Mouse (Mus musculus): ENCODE results near the gene Lyz1.
"Not testable (repeated sequence)": the region's sequence is repeated elsewhere in the genome, so short reads cannot be mapped to it uniquely, and the experiment has no call there.

The Lyz1 gene

GRCm38 (mm10) chr10:117288197-117289033 lies 4.3 kb downstream of the Lyz1 start:
- in situ Hi-C loops (cut with MboI; ENCODE audit: unreplicated experiment in 2 of 2), result no loop called here

- in situ Hi-C loops (cut with MboI; ENCODE audit: unreplicated experiment in 2 of 2), result no loop called here
These were observed 5.3 kb downstream of the Lyz1 start for GRCm38 (mm10) chr10:117287226-117287850.

- in situ Hi-C loops (cut with MboI; ENCODE audit: unreplicated experiment in 2 of 2), result no loop called here
These were observed 6.2 kb downstream of the Lyz1 start for GRCm38 (mm10) chr10:117286366-117286970.

GRCm38 (mm10) chr10:117285584-117285983 lies 7.1 kb downstream of the Lyz1 start:
- in situ Hi-C loops (cut with MboI; ENCODE audit: unreplicated experiment in 2 of 2), result not testable (repeated sequence)

GRCm38 (mm10) chr10:117284578-117285520 lies 7.8 kb downstream of the Lyz1 start:
- in situ Hi-C loops (cut with MboI; ENCODE audit: unreplicated experiment in 2 of 2), result no loop called here

GRCm38 (mm10) chr10:117283871-117284577 lies 8.6 kb downstream of the Lyz1 start:
- in situ Hi-C loops (cut with MboI; ENCODE audit: unreplicated experiment in 2 of 2), result no loop called here

- in situ Hi-C loops (cut with MboI; ENCODE audit: unreplicated experiment in 2 of 2), result not testable (repeated sequence)
These were observed 9.5 kb downstream of the Lyz1 start for GRCm38 (mm10) chr10:117283196-117283595.

GRCm38 (mm10) chr10:117282551-117282950 lies 10.1 kb downstream of the Lyz1 start:
- in situ Hi-C loops (cut with MboI; ENCODE audit: unreplicated experiment in 2 of 2), result no loop called here

GRCm38 (mm10) chr10:117282049-117282448 lies 10.6 kb downstream of the Lyz1 start, which contains the start of gene Lyz2:
Gene Lyz2, minus strand, starts transcription at chr10:117282321.
- in situ Hi-C loops (cut with MboI; ENCODE audit: unreplicated experiment in 2 of 2), result no loop called here

- in situ Hi-C loops (cut with MboI; ENCODE audit: unreplicated experiment in 2 of 2), result no loop called here
These were observed 11.2 kb downstream of the Lyz1 start for GRCm38 (mm10) chr10:117281381-117281920.

GRCm38 (mm10) chr10:117280000-117280399 lies 12.7 kb downstream of the Lyz1 start:
- in situ Hi-C loops (cut with MboI; ENCODE audit: unreplicated experiment in 2 of 2), result loop anchor here (10.0 kb wide), 2 partner anchors 45 to 415 kb away; no protein-coding TSS in a partner anchor

GRCm38 (mm10) chr10:117278510-117278909 lies 14.2 kb downstream of the Lyz1 start:
- in situ Hi-C loops (cut with MboI; ENCODE audit: unreplicated experiment in 2 of 2), result loop anchor here (10.0 kb wide), 2 partner anchors 46 to 416 kb away; no protein-coding TSS in a partner anchor

GRCm38 (mm10) chr10:117277779-117278178 lies 14.9 kb downstream of the Lyz1 start:
- in situ Hi-C loops (cut with MboI; ENCODE audit: unreplicated experiment in 2 of 2), result loop anchor here (10.0 kb wide), 2 partner anchors 47 to 417 kb away; no protein-coding TSS in a partner anchor

- in situ Hi-C loops (cut with MboI; ENCODE audit: unreplicated experiment in 2 of 2), result loop anchor here (10.0 kb wide), 2 partner anchors 49 to 419 kb away; no protein-coding TSS in a partner anchor
These were observed 16.8 kb downstream of the Lyz1 start for GRCm38 (mm10) chr10:117275681-117276369.

GRCm38 (mm10) chr10:117274645-117275044 lies 18.0 kb downstream of the Lyz1 start:
- in situ Hi-C loops (cut with MboI; ENCODE audit: unreplicated experiment in 2 of 2), result loop anchor here (5.0 to 10.0 kb wide), 4 partner anchors 50 to 420 kb away; no protein-coding TSS in a partner anchor

- in situ Hi-C loops (cut with MboI; ENCODE audit: unreplicated experiment in 2 of 2), result loop anchor here (5.0 to 10.0 kb wide), 4 partner anchors 53 to 423 kb away; no protein-coding TSS in a partner anchor
These were observed 20.6 kb downstream of the Lyz1 start for GRCm38 (mm10) chr10:117272023-117272422.

GRCm38 (mm10) chr10:117259870-117260269 lies 32.8 kb downstream of the Lyz1 start:
- in situ Hi-C loops (cut with MboI; ENCODE audit: unreplicated experiment in 2 of 2), result no loop called here

GRCm38 (mm10) chr10:117238603-117239002 lies 54.1 kb downstream of the Lyz1 start, which contains the start of gene 9530003J23Rik:
Gene 9530003J23Rik, minus strand, starts transcription at chr10:117238703.
- in situ Hi-C loops (cut with MboI; ENCODE audit: unreplicated experiment in 2 of 2), result no loop called here

Data from v-Abl transformed pro-B cells (cell line).